Mouse (Mus musculus): ENCODE measurements at regions not wholly inside any gene's neighbourhood (a gene's known extent, or its start where the extent isn't known, plus 50 kb on each side); places are given as distances from the start of the nearest gene placed in this dataset.

DNA sequence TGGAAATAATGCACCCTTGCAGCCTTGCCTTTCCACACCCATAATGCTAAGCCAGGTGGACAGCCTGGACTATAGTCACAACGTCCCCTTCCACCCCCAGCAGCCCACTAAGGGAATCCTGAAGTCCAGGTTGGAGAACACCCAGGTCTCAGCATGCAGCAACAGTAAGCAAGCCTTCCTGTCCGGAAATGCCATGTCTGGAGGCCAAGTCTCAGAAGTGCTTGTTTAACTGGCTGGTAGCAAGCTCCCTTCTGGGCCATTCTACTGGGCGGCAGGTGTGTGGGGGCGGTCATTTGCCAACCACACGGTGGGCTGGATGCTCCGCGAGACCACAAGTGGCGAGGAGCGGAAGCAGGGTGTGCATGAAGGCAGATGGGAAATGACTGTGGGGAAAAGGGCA is 137.3 kb upstream of the 1700016C15Rik start:
- TF ChIP-seq CTCF (conservative IDR thresholded peaks at IDR 0.05; ENCODE audit: low read length) (no peak), NANOG (IDR thresholded peaks at IDR 0.05; ENCODE audit: borderline replicate concordance, low read length) (no peak)

Measured in E14TG2a.4 (cell line).